Mouse (Mus musculus) embryonic facial prominence, embryonic 12.5 days (tissue): Measurements from ENCODE around the gene Hist1h2an. TPM values are rescaled to one million over a fixed set of nuclear protein-coding genes. Genes with fewer than 3 reads are reported as not detected.
A peak's percentile ranks its signal among the peaks of the same experiment; 100 is the strongest.
"Not testable (repeated sequence)": the region's sequence is repeated elsewhere in the genome, so short reads cannot be mapped to it uniquely, and the experiment has no call there.

Experiments used
- ATAC-seq: fragments of 200-750 bp; cut with Nextera tagmentation; 2 replicates; pipeline ENCODE4 v1.8.0; 2017; ENCODE audit not compliant: insufficient number of reproducible peaks, insufficient read depth, low FRiP score, low TSS enrichment
- H3K27ac ChIP-seq: fragments of 300-500 bp; sonication (generic); 2 replicates; pipeline ENCODE4 v1.5.1; 2016; ENCODE audit warnings: mild to moderate bottlenecking
- H3K27me3 ChIP-seq: fragments of 300-500 bp; sonication (generic); 2 replicates; pipeline ENCODE4 v1.6.1; 2016; ENCODE audit warnings: mild to moderate bottlenecking, moderate library complexity
- H3K36me3 ChIP-seq: fragments of 300-500 bp; sonication (generic); 2 replicates; pipeline ENCODE4 v1.6.1; 2016; ENCODE audit warnings: mild to moderate bottlenecking
- H3K4me1 ChIP-seq: fragments of 300-500 bp; sonication (generic); 2 replicates; pipeline ENCODE4 v1.6.1; 2016
- H3K4me2 ChIP-seq: fragments of 300-500 bp; sonication (generic); replicated peaks from 2 replicates; pipeline ENCODE4 v1.6.1; 2016; ENCODE audit warnings: mild to moderate bottlenecking, moderate library complexity
- H3K4me3 ChIP-seq: fragments of 300-500 bp; sonication (generic); 2 replicates; pipeline ENCODE4 v1.5.1; 2016; ENCODE audit warnings: mild to moderate bottlenecking
- H3K9ac ChIP-seq: fragments of 300-500 bp; sonication (generic); 2 replicates; pipeline ENCODE4 v1.6.1; 2016; ENCODE audit warnings: mild to moderate bottlenecking, moderate library complexity
- H3K9me3 ChIP-seq: fragments of 300-500 bp; sonication (generic); 2 replicates; pipeline ENCODE4 v1.6.1; 2016; ENCODE audit warnings: mild to moderate bottlenecking, moderate library complexity
- WGBS: fragments of 180-500 bp; shearing (Covaris S2); methylation state at CpG from one replicate; pipeline ENCODE4 v1.1.7; 2016; 5-methylcytosine and 5-hydroxymethylcytosine counted together
- polyA plus RNA-seq: library from polyadenylated mRNA; unstranded; fragments of >200 nt; fragmentation: Nextera tagmentation; extraction: Ambion mirVana; gene quantifications from 2 replicates; pipeline ENCODE4 v1.2.1, GENCODE M21; 2016

Gene Hist1h2an
- polyA plus RNA-seq, 1 experiment from 2014 or later, result 18.3 TPM

GRCm38 (mm10) chr13:21781639-21782038 is 5.4 kb downstream of the Hist1h2an start:
- 84% methylated on average over 1 of the region's 1 CpGs for WGBS
- Histone ChIP-seq H3K36me3 (no peaks in the 10 kb centered on the region), H3K9ac (no peak overlapping the region), H3K27ac (0 out of 2 replicates have a peak overlapping the region, but pooled peaks have one; percentile 60), H3K4me2 (no peak overlapping the region), H3K27me3 (no peaks in the 10 kb centered on the region), H3K9me3 (no peaks in the 10 kb centered on the region), H3K4me3 (no peak overlapping the region), H3K4me1 (peaks cover 19% of the 10 kb centered on the region)
- no peak for ATAC-seq

DNA sequence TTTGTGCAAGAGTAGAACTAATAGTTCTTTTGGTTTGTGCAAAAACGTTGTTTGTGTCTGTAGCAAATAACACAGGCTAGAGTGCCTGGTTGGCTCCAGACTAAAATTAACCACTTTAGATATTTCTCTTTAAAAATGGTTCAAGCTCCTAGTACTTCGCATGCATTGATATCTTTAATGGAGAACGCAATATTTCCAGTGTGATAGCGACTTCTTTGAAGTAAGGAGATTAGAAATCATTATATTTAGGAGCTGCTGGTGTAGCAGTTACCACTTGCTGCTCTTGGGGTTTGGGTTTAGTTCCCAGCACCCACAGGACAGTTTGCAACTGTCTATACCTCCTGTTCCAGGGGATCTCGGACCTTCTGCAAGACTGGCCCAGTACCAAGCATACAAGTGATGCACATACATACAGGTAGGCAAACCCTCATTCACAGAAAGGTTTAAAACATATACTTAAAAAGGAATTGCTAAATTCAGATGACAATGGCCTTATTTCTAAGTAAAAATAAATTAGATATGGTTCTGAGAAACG is 5.9 kb downstream of the Hist1h2an start:
- WGBS, result 40% methylated on average over 6 of the region's 6 CpGs
- peak overlapping the region; percentile 66 for H3K4me3 ChIP-seq
- H3K9ac ChIP-seq, result no peak overlapping the region
- peak overlapping the region; percentile 84 for H3K4me2 ChIP-seq
- no peaks in the 10 kb centered on the region for H3K27me3 ChIP-seq
- ATAC-seq, result no peak
- peaks cover 16% of the 10 kb centered on the region for H3K4me1 ChIP-seq
- H3K36me3 ChIP-seq, result no peaks in the 10 kb centered on the region
- H3K9me3 ChIP-seq, result no peaks in the 10 kb centered on the region
- H3K27ac ChIP-seq, result peak overlapping the region; percentile 99

DNA sequence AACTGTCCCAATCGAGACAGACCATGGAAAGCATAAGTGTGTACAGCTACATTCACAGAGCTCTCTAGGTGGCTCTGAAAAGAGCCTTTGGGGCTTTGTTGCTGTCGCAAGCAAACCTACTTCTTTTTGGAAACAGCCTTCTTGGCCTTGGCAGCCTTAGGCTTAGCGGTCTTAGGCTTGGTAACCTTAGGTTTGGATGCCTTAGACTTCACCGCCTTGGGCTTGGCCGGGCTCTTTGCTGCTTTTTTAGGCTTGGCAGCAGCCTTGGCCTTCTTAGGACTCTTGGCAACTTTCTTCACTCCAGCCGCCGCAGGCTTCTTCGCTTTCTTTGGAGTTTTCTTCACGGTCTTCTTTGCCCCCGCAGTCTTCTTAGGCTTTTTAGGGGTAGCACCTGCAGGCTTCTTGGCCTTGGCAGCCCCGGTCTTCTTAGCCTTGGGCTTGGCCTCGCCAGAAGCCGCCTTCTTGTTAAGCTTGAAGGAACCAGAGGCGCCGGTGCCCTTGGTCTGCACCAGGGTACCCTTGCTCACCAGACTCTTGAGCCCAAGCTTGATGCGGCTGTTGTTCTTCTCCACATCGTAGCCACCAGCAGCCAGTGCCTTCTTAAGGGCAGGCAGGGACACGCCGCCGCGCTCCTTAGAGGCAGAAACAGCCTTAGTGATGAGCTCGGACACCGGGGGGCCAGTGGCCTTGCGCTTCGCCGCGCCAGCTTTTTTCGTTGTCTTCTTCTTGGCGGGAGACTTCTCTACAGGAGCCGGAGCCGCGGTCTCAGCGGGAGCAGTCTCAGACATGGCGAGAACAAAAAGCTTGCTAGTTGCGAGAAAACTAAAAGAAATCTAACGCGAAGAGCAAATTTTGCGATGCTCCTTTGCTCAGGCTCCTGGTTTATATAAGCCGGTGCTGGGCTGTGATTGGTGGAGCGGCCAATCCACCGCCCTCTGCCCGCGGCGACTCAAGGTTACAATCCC is 7.0 kb downstream of the Hist1h2an start, which contains the start of gene Hist1h1b:
Gene Hist1h1b, minus strand, starts transcription at position 859 of the 965 bp plus-strand sequence.
- peak; percentile 23; the same call in 1 of the 2 replicates for ATAC-seq

GRCm38 (mm10) chr13:21778814-21779766 is 7.9 kb downstream of the Hist1h2an start:
- peak overlapping the region; percentile 84 for H3K4me2 ChIP-seq
- H3K4me3 ChIP-seq, result peak overlapping the region; percentile 66
- peak; percentile 85 for ATAC-seq
- no peaks in the 10 kb centered on the region for H3K9me3 ChIP-seq
- H3K27me3 ChIP-seq, result no peaks in the 10 kb centered on the region
- peak overlapping the region; percentile 99 for H3K27ac ChIP-seq
- H3K4me1 ChIP-seq, result peaks cover 6% of the 10 kb centered on the region; the same call in 1 of the 2 replicates
- H3K36me3 ChIP-seq, result no peaks in the 10 kb centered on the region
- peak overlapping the region; percentile 92 for H3K9ac ChIP-seq
- WGBS, result 5% methylated on average over 33 of the region's 33 CpGs

More for the DNA sequence above, 7.0 kb downstream of the Hist1h2an start, which contains the start of gene Hist1h1b:
- Histone ChIP-seq H3K36me3 (no peaks in the 10 kb centered on the region), H3K4me3 (peak within 1 kb of the TSS; percentile 66), H3K9ac (peak within 1 kb of the TSS; percentile 92), H3K27ac (peak within 1 kb of the TSS; percentile 99), H3K4me2 (peak within 1 kb of the TSS; percentile 84), H3K9me3 (no peaks in the 10 kb centered on the region), H3K27me3 (no peaks in the 10 kb centered on the region), H3K4me1 (peaks cover 10% of the 10 kb centered on the region; the same call in 1 of the 2 replicates)
- under 1% methylated on average over 44 of the region's 44 CpGs for WGBS

DNA sequence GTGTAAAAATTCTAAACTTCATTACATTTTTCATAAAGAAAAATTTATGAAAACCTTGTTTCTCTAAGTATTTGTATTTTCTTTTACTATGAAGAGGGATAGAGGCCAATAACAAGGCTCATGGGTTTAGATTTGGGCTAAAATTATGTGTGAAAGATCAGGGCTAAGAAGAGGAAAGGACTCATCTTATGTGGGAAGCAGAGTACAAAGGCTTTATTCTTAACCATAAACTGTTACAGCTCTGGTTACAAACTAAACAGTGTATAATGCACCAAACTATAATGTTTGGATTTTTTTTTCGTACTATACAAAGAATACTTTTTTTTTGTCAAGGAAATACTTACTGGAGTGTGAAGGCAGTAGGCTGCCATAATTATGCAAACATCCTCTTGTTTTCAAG is 31.3 kb downstream of the Hist1h2an start:
- Histone ChIP-seq H3K27ac (no peak overlapping the region), H3K36me3 (no peaks in the 10 kb centered on the region), H3K9me3 (no peaks in the 10 kb centered on the region), H3K4me2 (peak overlapping the region; percentile 37), H3K4me1 (peaks cover 14% of the 10 kb centered on the region), H3K27me3 (no peaks in the 10 kb centered on the region), H3K4me3 (no peak overlapping the region), H3K9ac (no peak overlapping the region)
- 56% methylated on average over 1 of the region's 1 CpGs for WGBS
- no peak for ATAC-seq

DNA sequence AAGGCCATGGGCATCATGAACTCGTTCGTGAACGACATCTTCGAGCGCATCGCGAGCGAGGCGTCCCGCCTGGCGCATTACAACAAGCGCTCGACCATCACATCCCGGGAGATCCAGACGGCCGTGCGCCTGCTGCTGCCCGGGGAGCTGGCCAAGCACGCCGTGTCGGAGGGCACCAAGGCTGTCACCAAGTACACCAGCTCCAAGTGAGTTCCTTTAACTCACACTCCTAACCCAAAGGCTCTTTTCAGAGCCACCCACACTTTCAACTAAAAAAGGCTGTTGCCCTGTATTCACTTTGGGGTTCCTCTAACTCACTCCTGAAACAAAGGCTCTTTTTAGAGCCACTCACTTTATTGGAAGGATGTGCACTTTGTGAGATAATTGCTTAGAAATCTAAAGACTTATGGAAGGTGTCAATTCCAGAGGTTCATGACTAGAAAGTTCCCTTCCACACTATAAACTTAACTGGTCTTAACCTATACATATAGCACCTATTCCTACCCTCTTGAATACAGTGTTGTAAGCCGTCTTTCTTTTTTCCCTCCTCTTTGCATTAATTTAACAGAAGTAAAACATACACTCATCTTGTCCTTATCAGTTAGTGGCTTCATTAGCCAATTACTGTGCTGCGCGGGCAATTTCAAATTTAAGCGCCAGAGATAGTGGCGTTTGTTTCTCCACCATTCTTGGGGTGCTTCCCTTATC is 32.6 kb downstream of the Hist1h2an start:
- Histone ChIP-seq H3K4me1 (peaks cover 14% of the 10 kb centered on the region), H3K9ac (peak overlapping the region; percentile 66), H3K27ac (peak overlapping the region; percentile 92), H3K4me3 (peak overlapping the region; percentile 46), H3K4me2 (peak overlapping the region; percentile 69)
- not testable (repeated sequence) for H3K36me3 ChIP-seq, H3K27me3 ChIP-seq, ATAC-seq, H3K9me3 ChIP-seq
- under 1% methylated on average over 21 of the region's 26 CpGs for WGBS

DNA sequence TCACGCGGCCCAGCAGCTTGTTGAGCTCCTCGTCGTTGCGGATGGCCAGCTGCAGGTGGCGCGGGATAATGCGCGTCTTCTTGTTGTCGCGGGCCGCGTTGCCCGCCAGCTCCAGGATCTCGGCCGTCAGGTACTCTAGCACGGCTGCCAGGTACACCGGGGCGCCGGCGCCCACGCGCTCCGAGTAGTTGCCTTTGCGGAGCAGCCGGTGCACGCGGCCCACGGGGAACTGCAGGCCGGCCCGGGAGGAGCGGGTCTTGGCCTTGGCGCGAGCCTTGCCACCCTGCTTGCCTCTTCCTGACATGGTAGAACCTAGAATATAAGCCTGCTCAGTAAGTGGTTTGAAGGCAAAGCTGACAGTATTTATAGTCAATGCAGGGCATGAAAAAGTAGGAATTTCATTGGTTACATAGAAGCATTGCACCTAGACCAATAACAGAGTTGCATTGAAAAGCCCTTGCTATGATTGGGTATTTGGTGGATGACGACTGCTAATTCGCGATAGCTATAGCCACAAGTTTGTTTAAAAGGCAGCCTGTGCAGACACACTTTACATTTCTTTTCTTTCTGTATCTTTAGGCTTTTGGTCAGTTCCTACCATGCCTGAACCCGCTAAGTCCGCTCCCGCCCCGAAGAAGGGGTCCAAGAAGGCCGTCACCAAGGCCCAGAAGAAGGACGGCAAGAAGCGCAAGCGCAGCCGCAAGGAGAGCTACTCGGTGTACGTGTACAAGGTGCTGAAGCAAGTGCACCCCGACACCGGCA is 33.3 kb downstream of the Hist1h2an start, which contains the start of the genes Hist1h2ak and Hist1h2bn:
Gene Hist1h2ak, minus strand, starts transcription at position 304 of the 762 bp plus-strand sequence.
Gene Hist1h2bn, plus strand, starts transcription at position 600 of the 762 bp plus-strand sequence.
- Histone ChIP-seq H3K4me3 (peak within 1 kb of the TSS; percentile 46), H3K27ac (peak within 1 kb of the TSS; percentile 96), H3K9ac (peak within 1 kb of the TSS; percentile 66), H3K4me1 (peaks cover 16% of the 10 kb centered on the region), H3K4me2 (peak within 1 kb of the TSS; percentile 69)
- not testable (repeated sequence) for H3K9me3 ChIP-seq, H3K36me3 ChIP-seq, H3K27me3 ChIP-seq
- under 1% methylated on average over 26 of the region's 50 CpGs for WGBS
- ATAC-seq, result peak; percentile 96

DNA sequence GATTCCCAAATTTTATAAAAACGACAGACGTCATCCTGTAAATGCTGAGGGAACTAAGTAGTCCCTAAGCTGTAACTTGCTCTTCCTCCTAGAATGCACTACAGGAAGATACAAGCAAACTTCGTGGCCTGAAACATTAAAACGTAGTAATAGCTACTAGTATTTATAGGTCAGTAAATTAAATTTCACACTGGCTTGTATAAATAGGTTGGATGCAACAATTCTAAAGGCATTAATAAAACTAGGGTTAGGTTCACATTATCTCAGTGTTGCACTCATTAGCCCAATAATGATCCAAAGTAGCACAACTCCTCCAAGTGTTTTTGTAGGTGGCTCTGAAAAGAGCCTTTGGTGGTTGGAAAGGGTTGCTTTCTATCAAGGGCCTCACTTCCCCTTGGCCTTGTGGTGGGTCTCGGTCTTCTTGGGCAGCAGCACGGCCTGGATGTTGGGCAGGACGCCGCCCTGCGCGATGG is 33.9 kb downstream of the Hist1h2an start:
- Histone ChIP-seq H3K36me3 (no peaks in the 10 kb centered on the region), H3K4me2 (peak overlapping the region; percentile 69), H3K27ac (peak overlapping the region; percentile 96), H3K4me1 (peaks cover 16% of the 10 kb centered on the region), H3K9me3 (no peaks in the 10 kb centered on the region), H3K27me3 (no peaks in the 10 kb centered on the region), H3K4me3 (peak overlapping the region; percentile 46), H3K9ac (peak overlapping the region; percentile 49)
- ATAC-seq, result no peak
- 3% methylated on average over 10 of the region's 10 CpGs for WGBS

- 40% methylated on average over 3 of the region's 3 CpGs for WGBS
- no peak overlapping the region for H3K4me3 ChIP-seq
- peak overlapping the region; percentile 69 for H3K4me2 ChIP-seq
- no peaks in the 10 kb centered on the region for H3K27me3 ChIP-seq
- H3K36me3 ChIP-seq, result no peaks in the 10 kb centered on the region
- H3K9me3 ChIP-seq, result no peaks in the 10 kb centered on the region
- H3K4me1 ChIP-seq, result peaks cover 19% of the 10 kb centered on the region
- peak overlapping the region; percentile 96 for H3K27ac ChIP-seq
- ATAC-seq, result no peak
- no peak overlapping the region for H3K9ac ChIP-seq
Observed at GRCm38 (mm10) chr13:21752356-21752755, 34.7 kb downstream of the Hist1h2an start.

DNA sequence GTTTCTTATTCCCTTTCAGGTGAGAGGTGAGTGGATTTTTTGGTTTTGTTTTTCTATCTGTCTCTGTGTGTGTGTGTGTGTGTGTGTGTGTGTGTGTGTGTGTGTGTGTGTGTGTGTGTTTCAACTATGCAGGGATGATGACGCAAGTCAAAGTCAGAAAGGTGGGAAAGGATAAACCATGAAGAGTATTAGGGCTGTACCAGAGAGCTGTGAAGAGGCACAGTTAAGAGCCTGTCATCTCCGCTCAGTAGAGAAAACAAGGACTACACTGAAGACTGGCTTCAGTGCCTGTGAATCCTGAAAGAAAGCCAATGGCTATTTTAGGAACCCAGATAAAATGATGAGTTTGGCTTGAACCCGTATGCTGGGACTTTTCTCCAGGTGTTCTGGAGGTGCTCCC is 35.2 kb downstream of the Hist1h2an start:
- Histone ChIP-seq H3K27me3 (no peaks in the 10 kb centered on the region), H3K4me2 (no peak overlapping the region; the same call in 1 of the 2 replicates), H3K27ac (peak overlapping the region; percentile 96), H3K36me3 (no peaks in the 10 kb centered on the region), H3K9ac (no peak overlapping the region), H3K4me3 (no peak overlapping the region), H3K9me3 (no peaks in the 10 kb centered on the region), H3K4me1 (peaks cover 20% of the 10 kb centered on the region)
- no peak for ATAC-seq
- WGBS, result 74% methylated on average over 3 of the region's 3 CpGs
